ENCODE assay signal across 12 mouse cellular contexts in the genomic region with DNA sequence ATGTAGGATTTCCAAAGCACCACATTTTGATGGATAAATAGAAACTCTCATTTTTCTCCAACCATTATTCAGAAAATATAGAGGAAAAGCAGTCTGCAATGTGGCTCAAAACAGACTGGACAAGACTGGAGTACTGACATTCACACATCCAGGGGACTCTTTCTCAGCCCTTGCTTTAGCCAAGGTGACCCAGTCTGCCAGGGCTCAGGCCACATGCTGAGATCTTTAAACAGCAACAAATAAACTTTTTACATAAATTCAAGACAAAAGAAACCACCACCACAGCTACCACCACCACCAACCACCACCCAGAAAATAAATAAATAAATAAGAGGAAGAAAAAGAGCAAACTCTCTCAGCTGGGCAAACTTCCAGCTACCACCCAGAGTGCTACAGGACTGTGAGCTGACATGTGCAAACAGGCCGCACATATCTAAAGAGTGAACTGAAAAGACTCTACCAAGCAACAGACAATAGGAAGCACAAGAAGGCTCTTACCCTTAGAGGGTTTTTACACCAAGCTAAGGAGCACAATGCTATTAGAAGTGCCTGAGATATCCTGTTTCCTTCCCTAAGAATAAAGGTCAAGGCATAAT.
A peak's percentile ranks its signal among the peaks of the same experiment; 100 is the strongest.
DNase-seq lines count a peak whose midpoint lies in the region; ATAC-seq and TF ChIP-seq lines count a peak whose summit lies in the region.
"Had no signal": no experiment of that assay in that cellular context is flagged by ENCODE, and none has a peak within 500 bp of the region (broad histone marks: within the 10 kb centered on the region; RNA-seq: fewer than 3 reads in every experiment).

No protein-coding gene starts in this region.

- TF ChIP-seq CTCF in midbrain, postnatal 0 days (IDR thresholded peaks at IDR 0.05) = no peak
- TF ChIP-seq CTCF in stomach, postnatal 0 days (IDR thresholded peaks at IDR 0.05; ENCODE audit: low read depth) = no peak

- ATAC-seq in hindbrain, embryonic 13.5 days (ENCODE audit: low FRiP score) = 0 out of 2 replicates have a peak, but pooled peaks have one; percentile 19
- no peak for ATAC-seq in hindbrain, embryonic 11.5 days (ENCODE audit: low FRiP score)
- no peak for ATAC-seq in midbrain, postnatal 0 days (ENCODE audit: low FRiP score)
- ATAC-seq in midbrain, embryonic 15.5 days (replicated peaks) = no peak
- peak; percentile 9 to 41; a peak in 3 of 4 replicates for ATAC-seq in hematopoietic stem cell, adult 5-6 weeks (replicated peaks in 1 of 2; ENCODE audit: insufficient read depth in 1 of 2, low FRiP score in 2 of 2, low TSS enrichment in 1 of 2, low read depth in 1 of 2, poor library complexity in 2 of 2, severe bottlenecking in 2 of 2)
- ATAC-seq in stomach, postnatal 0 days (ENCODE audit: low FRiP score, low TSS enrichment) = no peak

- H3K36me3 ChIP-seq in hindbrain, embryonic 13.5 days = no peaks in the 10 kb centered on the region
- no peaks in the 10 kb centered on the region for H3K36me3 ChIP-seq in hindbrain, embryonic 11.5 days (ENCODE audit: control insufficient read depth, insufficient read depth, low read length)
- no peaks in the 10 kb centered on the region for H3K36me3 ChIP-seq in midbrain, postnatal 0 days (ENCODE audit: insufficient read depth, low read length)
- H3K36me3 ChIP-seq in midbrain, embryonic 15.5 days (replicated peaks) = no peaks in the 10 kb centered on the region
- H3K36me3 ChIP-seq in stomach, postnatal 0 days (ENCODE audit: control insufficient read depth, insufficient read depth, low read length) = no peaks in the 10 kb centered on the region
- H3K36me3 ChIP-seq: forebrain, embryonic 10.5 days had no signal

- H3K4me3 ChIP-seq in hindbrain, embryonic 13.5 days = no peak overlapping the region
- H3K4me3 ChIP-seq in hindbrain, embryonic 11.5 days (ENCODE audit: low read depth, low read length) = no peak overlapping the region
- no peak overlapping the region for H3K4me3 ChIP-seq in midbrain, postnatal 0 days (ENCODE audit: low read depth, low read length)
- H3K4me3 ChIP-seq in midbrain, embryonic 15.5 days = no peak overlapping the region
- H3K4me3 ChIP-seq in stomach, postnatal 0 days (ENCODE audit: low read depth, low read length) = no peak overlapping the region
- H3K4me3 ChIP-seq: forebrain, embryonic 10.5 days; myocyte had no signal

- DNase-seq in hindbrain, embryonic 11.5 days (ENCODE audit: low spot score) = no peak
- peak; percentile 28 for DNase-seq in midbrain, postnatal 0 days (ENCODE audit: low spot score)
- peak; percentile 33 for DNase-seq in stomach, postnatal 0 days (ENCODE audit: low spot score)
- no peak for DNase-seq in spleen, postnatal 4 days (ENCODE audit: low spot score in 2 of 2)
- DNase-seq in urinary bladder, postnatal 10 days (ENCODE audit: low spot score) = no peak
- DNase-seq: heart, postnatal 36 days; thymus, adult 2 months had no signal

- no peaks in the 10 kb centered on the region for H3K9me3 ChIP-seq in hindbrain, embryonic 13.5 days
- no peaks in the 10 kb centered on the region for H3K9me3 ChIP-seq in hindbrain, embryonic 11.5 days (ENCODE audit: control insufficient read depth, low read length)
- no peaks in the 10 kb centered on the region for H3K9me3 ChIP-seq in midbrain, postnatal 0 days (ENCODE audit: low read length)
- no peaks in the 10 kb centered on the region for H3K9me3 ChIP-seq in midbrain, embryonic 15.5 days
- H3K9me3 ChIP-seq in stomach, postnatal 0 days (ENCODE audit: control insufficient read depth, low read length) = no peaks in the 10 kb centered on the region
- H3K9me3 ChIP-seq: forebrain, embryonic 10.5 days had no signal

- TF ChIP-seq EP300 in stomach, postnatal 0 days (optimal IDR thresholded peaks at IDR 0.05) = no peak

- H3K27ac ChIP-seq in hindbrain, embryonic 13.5 days = no peak overlapping the region
- H3K27ac ChIP-seq in hindbrain, embryonic 11.5 days (ENCODE audit: low read depth, low read length) = no peak overlapping the region
- no peak overlapping the region for H3K27ac ChIP-seq in midbrain, postnatal 0 days (ENCODE audit: low read depth, low read length)
- H3K27ac ChIP-seq in midbrain, embryonic 15.5 days = no peak overlapping the region
- H3K27ac ChIP-seq in stomach, postnatal 0 days (replicated peaks) = no peak overlapping the region
- H3K27ac ChIP-seq: forebrain, embryonic 10.5 days had no signal

- 21% methylated on average over 1 of the region's 1 CpGs for WGBS in hindbrain, embryonic 13.5 days
- WGBS in hindbrain, embryonic 11.5 days = 17% methylated on average over 1 of the region's 1 CpGs
- 35% methylated on average over 1 of the region's 1 CpGs for WGBS in midbrain, postnatal 0 days
- 21% methylated on average over 1 of the region's 1 CpGs for whole genome bisulfite sequencing in midbrain, embryonic 15.5 days
- 45% methylated on average over 1 of the region's 1 CpGs for WGBS in stomach, postnatal 0 days

- peaks cover 44% of the 10 kb centered on the region for H3K4me1 ChIP-seq in hindbrain, embryonic 13.5 days (replicated peaks)
- H3K4me1 ChIP-seq in hindbrain, embryonic 11.5 days (replicated peaks; ENCODE audit: control insufficient read depth, insufficient read depth, low read length) = peaks cover 8% of the 10 kb centered on the region
- H3K4me1 ChIP-seq in midbrain, postnatal 0 days (ENCODE audit: insufficient read depth, low read length) = peaks cover 7% of the 10 kb centered on the region
- H3K4me1 ChIP-seq in midbrain, embryonic 15.5 days = peaks cover 12% of the 10 kb centered on the region
- H3K4me1 ChIP-seq in stomach, postnatal 0 days (replicated peaks; ENCODE audit: control insufficient read depth, insufficient read depth) = no peaks in the 10 kb centered on the region; the same call in 1 of the 2 replicates

- peaks cover 17% of the 10 kb centered on the region; the same call in 1 of the 2 replicates for H3K27me3 ChIP-seq in hindbrain, embryonic 13.5 days
- no peaks in the 10 kb centered on the region for H3K27me3 ChIP-seq in hindbrain, embryonic 11.5 days (ENCODE audit: control insufficient read depth, insufficient read depth, low read length)
- no peaks in the 10 kb centered on the region for H3K27me3 ChIP-seq in midbrain, postnatal 0 days (ENCODE audit: insufficient read depth, low read length)
- H3K27me3 ChIP-seq in midbrain, embryonic 15.5 days (replicated peaks) = no peaks in the 10 kb centered on the region
- no peaks in the 10 kb centered on the region for H3K27me3 ChIP-seq in stomach, postnatal 0 days (ENCODE audit: control insufficient read depth, insufficient read depth, low read length)

- H3K9ac ChIP-seq in hindbrain, embryonic 13.5 days = no peak overlapping the region
- H3K9ac ChIP-seq in hindbrain, embryonic 11.5 days (ENCODE audit: low read depth, low read length) = no peak overlapping the region
- H3K9ac ChIP-seq in midbrain, postnatal 0 days (replicated peaks; ENCODE audit: low read length, poor library complexity, severe bottlenecking) = no peak overlapping the region
- no peak overlapping the region for H3K9ac ChIP-seq in midbrain, embryonic 15.5 days
- H3K9ac ChIP-seq in stomach, postnatal 0 days (ENCODE audit: low read length) = no peak overlapping the region

- no peak overlapping the region for H3K4me2 ChIP-seq in hindbrain, embryonic 13.5 days
- no peak overlapping the region for H3K4me2 ChIP-seq in hindbrain, embryonic 11.5 days (replicated peaks; ENCODE audit: low read depth, low read length)
- no peak overlapping the region for H3K4me2 ChIP-seq in midbrain, postnatal 0 days (ENCODE audit: low read depth, low read length, poor library complexity, severe bottlenecking)
- H3K4me2 ChIP-seq in midbrain, embryonic 15.5 days = no peak overlapping the region
- no peak overlapping the region for H3K4me2 ChIP-seq in stomach, postnatal 0 days (replicated peaks; ENCODE audit: low read depth)

Comparison
In these comparisons a context has a peak if more than half of its experiments do, and no peak if none do; other contexts are left out.
1. ATAC-seq: peak in hindbrain, embryonic 13.5 days (single experiment) and hematopoietic stem cell, adult 5-6 weeks (2 of 2); none in hindbrain, embryonic 11.5 days (single experiment), midbrain, postnatal 0 days (single experiment), midbrain, embryonic 15.5 days (single experiment) and stomach, postnatal 0 days (single experiment).
2. DNase-seq: peak in midbrain, postnatal 0 days (single experiment) and stomach, postnatal 0 days (single experiment); none in hindbrain, embryonic 11.5 days (single experiment), spleen, postnatal 4 days (0 of 2) and urinary bladder, postnatal 10 days (single experiment).